Mouse (Mus musculus): ENCODE measurements around the gene Numbl.

- TF ChIP-seq CTCF (IDR thresholded peaks at IDR 0.05; ENCODE audit: borderline replicate concordance, extremely low read depth, insufficient read depth, insufficient read length) = no peak
- no peak for TF ChIP-seq POLR2A (IDR thresholded peaks at IDR 0.05; ENCODE audit: borderline replicate concordance, extremely low read depth, insufficient read depth, insufficient read length, poor library complexity, severe bottlenecking)
Measured at GRCm38 (mm10) chr7:27221939-27222338, 36.3 kb upstream of the Numbl start.
